Mouse (Mus musculus): ENCODE measurements at regions not wholly inside any gene's neighbourhood (a gene's known extent, or its start where the extent isn't known, plus 50 kb on each side); places are given as distances from the start of the nearest gene placed in this dataset.
A peak's percentile ranks its signal among the peaks of the same experiment; 100 is the strongest.

DNA sequence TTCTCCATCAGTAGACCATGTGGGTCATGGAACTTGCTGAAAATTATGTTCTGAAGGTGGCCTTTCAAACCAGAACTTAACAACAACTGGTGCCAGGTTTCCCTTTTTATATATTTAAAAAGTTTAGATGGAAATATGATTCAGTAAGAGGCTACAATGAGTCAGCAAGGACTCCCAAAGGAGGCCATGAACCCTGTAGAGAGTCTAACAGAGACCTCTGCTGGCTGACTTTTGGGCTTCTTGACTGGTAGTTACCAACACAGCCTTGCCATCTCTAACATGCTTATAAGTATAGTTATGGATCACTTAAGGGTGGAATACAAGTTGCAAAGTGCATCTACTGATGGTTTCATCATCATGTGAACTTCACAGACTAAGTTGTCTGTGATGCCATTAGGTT, 94.3 kb upstream of the Tle4 start:
- TF ChIP-seq CTCF (IDR thresholded peaks at IDR 0.05; ENCODE audit: low read depth) (peak; percentile 55), EP300 (optimal IDR thresholded peaks at IDR 0.05) (no peak)

Data from stomach, postnatal 0 days (tissue).